Mouse (Mus musculus) c-Kit-positive CD71-positive TER-119-negative erythroid progenitor cells, embryonic 14.5 days (primary cell): ENCODE data around the gene Tmem53.
A peak's percentile ranks its signal among the peaks of the same experiment; 100 is the strongest.

Experiments used
- DNase-seq: peaks from one replicate; pipeline ENCODE4 v3.0.0-alpha.2; 2013; ENCODE audit warnings: low read depth

Tmem53 gene

GRCm38 (mm10) chr4:117251801-117252316 is at the start of gene Tmem53, which contains the start of gene Armh1:
Tmem53 (plus strand) TSS chr4:117251951.
Armh1 (minus strand) TSS chr4:117252125.
- peak; percentile 89 for DNase-seq

GRCm38 (mm10) chr4:117202046-117202991 is 49.4 kb upstream of the Tmem53 start:
- peak; percentile 62 for DNase-seq

GRCm38 (mm10) chr4:117202992-117203354 is 48.8 kb upstream of the Tmem53 start:
- no peak for DNase-seq

GRCm38 (mm10) chr4:117209592-117209991 is 42.2 kb upstream of the Tmem53 start:
- DNase-seq: no peak

- peak; percentile 76 for DNase-seq
Measured at GRCm38 (mm10) chr4:117210147-117211074, 41.3 kb upstream of the Tmem53 start.

- DNase-seq: no peak
Measured at GRCm38 (mm10) chr4:117214250-117214649, 37.5 kb upstream of the Tmem53 start.

GRCm38 (mm10) chr4:117217029-117217428 is 34.7 kb upstream of the Tmem53 start:
- no peak for DNase-seq

DNA sequence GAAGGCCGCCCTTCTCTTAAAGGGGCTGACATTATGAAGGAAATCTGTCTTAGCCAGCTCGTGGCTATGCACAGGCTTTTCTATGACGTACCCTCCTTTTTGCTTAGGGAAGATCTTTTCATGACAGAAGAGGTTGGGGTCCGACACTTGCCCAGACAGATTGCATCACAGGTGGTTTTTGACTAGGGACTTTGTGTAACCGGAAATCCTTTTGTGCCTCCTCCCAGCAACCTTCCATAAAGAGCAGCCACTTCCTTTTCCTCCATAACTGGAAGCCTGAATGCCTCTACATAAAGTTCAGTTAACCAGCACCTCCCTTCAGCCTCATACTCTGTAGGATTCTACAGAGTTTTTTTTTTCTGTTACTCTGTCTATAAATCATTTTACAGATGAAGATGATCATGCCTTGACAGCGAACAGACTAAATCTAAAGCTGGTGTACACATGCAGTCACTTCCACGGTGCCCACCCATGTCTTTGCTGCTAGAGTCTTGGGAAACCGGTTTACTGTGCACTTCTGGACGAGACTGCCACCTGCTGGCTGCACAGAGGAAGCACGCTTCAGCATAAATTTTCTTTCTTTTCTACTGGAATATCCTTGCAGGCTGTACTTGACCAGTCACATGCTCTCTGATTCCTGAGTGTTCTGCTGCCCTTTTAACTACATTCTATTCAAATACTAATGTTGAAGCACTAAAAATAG is 33.1 kb upstream of the Tmem53 start:
- DNase-seq: peak; percentile 39

- no peak for DNase-seq
Measured at GRCm38 (mm10) chr4:117220741-117221515, 30.8 kb upstream of the Tmem53 start.

- DNase-seq: no peak
Measured at GRCm38 (mm10) chr4:117221836-117222235, 29.9 kb upstream of the Tmem53 start.

GRCm38 (mm10) chr4:117223001-117223400 is 28.8 kb upstream of the Tmem53 start:
- no peak for DNase-seq

DNA sequence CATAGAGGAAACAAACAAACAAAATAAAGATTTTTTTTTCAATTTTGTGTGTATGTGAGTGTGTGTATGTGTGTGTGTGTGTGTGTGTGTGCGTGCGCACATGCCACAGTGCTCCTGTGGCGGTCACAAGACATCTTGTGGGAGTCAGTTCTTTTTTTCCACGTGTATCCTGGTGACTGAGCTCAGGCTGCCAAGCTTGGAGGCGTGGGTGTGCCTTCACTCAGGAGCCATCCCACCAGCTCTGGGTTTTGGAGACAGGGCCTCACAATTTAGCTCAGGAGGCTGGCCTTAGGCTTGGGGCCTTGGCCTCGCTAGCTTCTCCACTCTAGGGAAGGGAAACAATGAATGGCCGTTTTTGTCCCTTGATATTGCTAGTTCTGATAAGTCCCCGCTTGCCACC is 27.6 kb upstream of the Tmem53 start:
- no peak for DNase-seq

DNA sequence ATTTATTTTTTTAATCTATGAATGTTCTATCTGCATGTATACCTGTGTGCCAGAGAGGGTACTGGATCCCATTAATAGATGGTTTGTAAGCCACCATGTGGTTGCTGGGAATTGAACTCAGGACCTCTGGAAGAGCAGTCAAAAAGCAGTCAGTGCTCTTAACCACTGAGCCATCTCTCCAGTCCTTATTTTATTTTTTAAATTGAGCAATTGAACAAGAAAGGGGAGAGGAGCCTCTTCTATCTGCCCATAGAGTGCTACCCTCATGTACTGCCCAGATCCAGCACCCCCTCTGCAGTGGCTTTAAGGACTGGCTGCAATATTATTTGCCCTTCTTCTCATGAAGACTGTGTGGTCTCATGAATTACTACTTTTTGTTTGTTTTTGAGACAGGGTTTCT is 26.5 kb upstream of the Tmem53 start:
- DNase-seq: no peak

DNA sequence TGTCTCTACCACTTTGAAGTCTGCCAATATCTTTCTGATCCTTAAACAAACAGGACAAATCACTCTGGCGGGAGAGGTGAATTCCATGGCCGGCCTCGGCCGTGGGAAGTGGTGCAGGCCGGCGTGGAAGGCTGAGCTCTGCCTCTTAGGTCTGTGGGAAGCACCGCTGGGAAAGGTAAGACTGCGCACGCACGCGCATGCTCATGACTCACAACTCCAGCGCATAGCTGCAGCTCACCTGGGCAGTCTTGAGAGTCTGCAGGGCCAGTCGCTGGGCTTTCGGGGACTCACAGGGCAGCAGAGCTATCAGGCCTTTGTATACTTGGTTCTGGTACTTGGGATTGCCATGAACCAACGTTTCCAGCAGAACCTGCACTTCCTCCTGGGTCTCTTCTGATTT is 22.2 kb upstream of the Tmem53 start:
- DNase-seq: no peak

DNA sequence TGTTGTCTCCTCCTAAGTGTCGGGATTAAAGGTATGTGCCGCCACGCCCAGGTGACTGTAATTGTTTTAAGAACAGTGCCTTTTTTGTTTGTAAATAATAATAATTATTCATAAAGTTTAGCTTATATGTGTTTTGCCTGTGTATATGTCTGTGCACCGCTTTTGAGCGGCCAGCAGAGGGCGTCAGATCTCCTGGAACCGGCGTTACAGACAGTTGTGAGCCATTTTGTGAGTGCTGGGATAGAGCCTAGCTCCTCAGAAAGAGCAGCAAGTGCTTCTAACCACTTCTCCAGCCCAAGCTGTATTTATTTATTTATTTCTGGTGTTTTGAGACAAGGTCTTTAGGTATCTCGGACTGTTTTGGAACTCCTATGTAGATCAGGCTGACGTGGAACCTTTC is 21.4 kb upstream of the Tmem53 start:
- peak; percentile 25 for DNase-seq

DNA sequence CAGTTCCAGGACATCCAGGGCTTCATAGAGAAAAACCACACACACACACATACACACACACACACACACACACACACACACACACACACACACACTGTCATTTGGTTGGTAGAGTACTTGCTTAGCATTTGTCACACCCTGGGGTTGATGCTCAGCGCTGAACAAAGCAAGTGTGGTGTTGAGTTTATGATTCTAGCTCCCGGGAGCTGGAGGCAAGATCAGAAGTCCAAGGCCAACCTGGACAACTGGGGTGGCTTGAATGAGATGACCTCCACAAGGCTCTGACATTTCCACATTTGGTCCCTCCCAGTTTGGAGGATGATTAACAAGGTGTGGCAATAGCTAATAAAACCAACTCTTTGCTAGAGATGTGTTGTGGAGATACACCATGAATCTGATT is 20.5 kb upstream of the Tmem53 start:
- no peak for DNase-seq

DNA sequence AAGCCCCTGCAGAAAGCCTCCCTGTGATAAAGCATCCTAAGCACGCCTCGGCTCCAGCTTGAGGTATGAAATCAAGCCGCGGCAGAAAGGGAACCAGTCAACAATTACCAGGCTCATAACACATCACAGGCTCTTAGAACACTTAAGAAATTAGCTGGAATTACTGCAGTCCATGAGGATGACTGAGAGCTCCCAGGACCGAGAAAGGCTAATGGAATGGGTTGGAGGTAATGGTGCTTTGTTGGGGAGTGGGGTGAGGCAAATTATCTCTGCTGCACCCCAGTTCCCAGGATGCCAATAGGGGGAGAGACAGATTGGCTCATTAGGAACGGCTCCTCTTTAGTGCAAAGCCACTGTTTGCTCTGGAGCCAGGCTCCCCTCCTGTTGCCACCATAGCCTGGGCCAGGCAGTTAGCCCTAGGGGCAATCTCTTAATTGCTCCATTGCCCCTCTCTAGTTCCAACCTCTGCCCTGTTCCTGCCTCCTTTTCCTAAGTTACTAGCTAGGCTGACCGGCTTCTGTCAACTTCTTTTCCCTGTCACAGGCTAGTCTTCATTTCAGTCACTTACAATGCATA is 17.5 kb upstream of the Tmem53 start:
- DNase-seq: no peak

DNA sequence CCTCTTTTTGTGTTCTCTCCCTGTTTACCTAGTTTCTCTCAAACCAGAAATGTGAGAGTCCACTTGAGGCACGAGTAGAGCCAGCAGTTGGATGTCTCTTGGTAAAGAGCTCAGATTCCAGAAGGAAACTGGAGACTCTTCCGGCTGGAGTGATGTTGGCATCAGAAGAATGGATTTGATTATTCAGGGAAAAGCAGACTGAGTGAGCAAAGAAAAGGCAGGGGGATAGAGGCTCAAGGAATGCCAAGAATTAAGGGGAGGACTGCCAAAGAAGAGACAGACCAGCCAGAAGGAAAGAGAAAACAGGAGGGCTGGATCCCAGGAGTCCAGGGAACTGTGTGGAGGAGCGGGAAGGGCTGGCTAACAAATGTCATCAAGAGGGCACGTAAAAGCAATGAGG is 15.9 kb upstream of the Tmem53 start:
- DNase-seq: no peak

- DNase-seq: no peak
Measured at GRCm38 (mm10) chr4:117239153-117239552, 12.6 kb upstream of the Tmem53 start.

- DNase-seq: no peak
Measured at GRCm38 (mm10) chr4:117240867-117241266, 10.9 kb upstream of the Tmem53 start.

- DNase-seq: no peak
Measured at GRCm38 (mm10) chr4:117250982-117251381, 769 bp upstream of the Tmem53 start.
